Mouse (Mus musculus): ENCODE results near the gene Jagn1. TPM values are rescaled to one million over a fixed set of nuclear protein-coding genes. Genes with fewer than 3 reads are reported as not detected.

Gene Jagn1
- polyA plus RNA-seq, 1 experiment, result 81.6 TPM

GRCm38 (mm10) chr6:113458635-113459034 is 16.3 kb downstream of the Jagn1 start:
- TF ChIP-seq CTCF (conservative IDR thresholded peaks at IDR 0.05; ENCODE audit: insufficient read depth, insufficient read length, low read depth, low read length) (no peak), POLR2A (IDR thresholded peaks at IDR 0.05; ENCODE audit: low read depth, low read length) (no peak)
- 54% methylated on average over 10 of the region's 10 CpGs for WGBS
- Histone ChIP-seq H3K27me3 (replicated peaks; ENCODE audit: control insufficient read depth, insufficient read depth, low read length) (no peaks in the 10 kb centered on the region), H3K4me1 (ENCODE audit: control insufficient read depth, insufficient read depth, low read length) (0 out of 2 replicates have a peak, but pooled peaks cover 4% of the 10 kb centered on the region), H3K4me3 (ENCODE audit: insufficient read depth, low read depth, low read length) (peak overlapping the region; percentile 46), H3K36me3 (ENCODE audit: control insufficient read depth, insufficient read depth, low read length) (no peaks in the 10 kb centered on the region), H3K27ac (ENCODE audit: insufficient read depth, low read depth, low read length) (peak overlapping the region; percentile 34; the same call in 1 of the 2 replicates)
- peak; percentile 68 for DNase-seq

- no peak for TF ChIP-seq POLR2A (IDR thresholded peaks at IDR 0.05; ENCODE audit: low read depth, low read length)
- no peak for TF ChIP-seq CTCF (conservative IDR thresholded peaks at IDR 0.05; ENCODE audit: insufficient read depth, insufficient read length, low read depth, low read length)
- Histone ChIP-seq H3K4me1 (ENCODE audit: control insufficient read depth, insufficient read depth, low read length) (no peaks in the 10 kb centered on the region), H3K4me3 (ENCODE audit: insufficient read depth, low read depth, low read length) (no peak overlapping the region), H3K27me3 (replicated peaks; ENCODE audit: control insufficient read depth, insufficient read depth, low read length) (no peaks in the 10 kb centered on the region), H3K27ac (ENCODE audit: insufficient read depth, low read depth, low read length) (no peak overlapping the region), H3K36me3 (ENCODE audit: control insufficient read depth, insufficient read depth, low read length) (no peaks in the 10 kb centered on the region)
- DNase-seq, result no peak
- WGBS, result 63% methylated on average over 7 of the region's 7 CpGs
Observed at GRCm38 (mm10) chr6:113464040-113464439, 21.7 kb downstream of the Jagn1 start.

- Histone ChIP-seq H3K27me3 (replicated peaks; ENCODE audit: control insufficient read depth, insufficient read depth, low read length) (no peaks in the 10 kb centered on the region), H3K36me3 (ENCODE audit: control insufficient read depth, insufficient read depth, low read length) (no peaks in the 10 kb centered on the region), H3K4me1 (ENCODE audit: control insufficient read depth, insufficient read depth, low read length) (no peaks in the 10 kb centered on the region), H3K27ac (ENCODE audit: insufficient read depth, low read depth, low read length) (no peak overlapping the region), H3K4me3 (ENCODE audit: insufficient read depth, low read depth, low read length) (no peak overlapping the region)
- no peak for DNase-seq
- 44% methylated on average over 5 of the region's 5 CpGs for WGBS
- TF ChIP-seq POLR2A (IDR thresholded peaks at IDR 0.05; ENCODE audit: low read depth, low read length) (no peak), CTCF (conservative IDR thresholded peaks at IDR 0.05; ENCODE audit: insufficient read depth, insufficient read length, low read depth, low read length) (no peak; the same call in 1 of the 2 replicates)
Observed at GRCm38 (mm10) chr6:113465602-113466001, 23.2 kb downstream of the Jagn1 start.

- 78% methylated on average over 3 of the region's 3 CpGs for WGBS
- Histone ChIP-seq H3K4me3 (ENCODE audit: insufficient read depth, low read depth, low read length) (no peak overlapping the region), H3K27ac (ENCODE audit: insufficient read depth, low read depth, low read length) (no peak overlapping the region), H3K36me3 (ENCODE audit: control insufficient read depth, insufficient read depth, low read length) (no peaks in the 10 kb centered on the region), H3K27me3 (replicated peaks; ENCODE audit: control insufficient read depth, insufficient read depth, low read length) (no peaks in the 10 kb centered on the region), H3K4me1 (ENCODE audit: control insufficient read depth, insufficient read depth, low read length) (peaks cover 5% of the 10 kb centered on the region; the same call in 1 of the 2 replicates)
- no peak for DNase-seq
- no peak for TF ChIP-seq CTCF (conservative IDR thresholded peaks at IDR 0.05; ENCODE audit: insufficient read depth, insufficient read length, low read depth, low read length)
- no peak for TF ChIP-seq POLR2A (IDR thresholded peaks at IDR 0.05; ENCODE audit: low read depth, low read length)
Observed at GRCm38 (mm10) chr6:113468512-113468911, 26.1 kb downstream of the Jagn1 start.

- TF ChIP-seq CTCF (conservative IDR thresholded peaks at IDR 0.05; ENCODE audit: insufficient read depth, insufficient read length, low read depth, low read length) (peak; percentile 91), POLR2A (IDR thresholded peaks at IDR 0.05; ENCODE audit: low read depth, low read length) (no peak)
- Histone ChIP-seq H3K27ac (ENCODE audit: insufficient read depth, low read depth, low read length) (no peak overlapping the region), H3K4me1 (ENCODE audit: control insufficient read depth, insufficient read depth, low read length) (peaks cover 5% of the 10 kb centered on the region; the same call in 1 of the 2 replicates), H3K4me3 (ENCODE audit: insufficient read depth, low read depth, low read length) (peak overlapping the region; percentile 27; the same call in 1 of the 2 replicates), H3K27me3 (replicated peaks; ENCODE audit: control insufficient read depth, insufficient read depth, low read length) (no peaks in the 10 kb centered on the region), H3K36me3 (ENCODE audit: control insufficient read depth, insufficient read depth, low read length) (no peaks in the 10 kb centered on the region)
- 4% methylated on average over 9 of the region's 9 CpGs for WGBS
- peak; percentile 87 for DNase-seq
Observed at GRCm38 (mm10) chr6:113469021-113469420, 26.7 kb downstream of the Jagn1 start.

GRCm38 (mm10) chr6:113469432-113469831 is 27.1 kb downstream of the Jagn1 start:
- Histone ChIP-seq H3K27me3 (replicated peaks; ENCODE audit: control insufficient read depth, insufficient read depth, low read length) (no peaks in the 10 kb centered on the region), H3K27ac (ENCODE audit: insufficient read depth, low read depth, low read length) (no peak overlapping the region), H3K36me3 (ENCODE audit: control insufficient read depth, insufficient read depth, low read length) (no peaks in the 10 kb centered on the region), H3K4me3 (ENCODE audit: insufficient read depth, low read depth, low read length) (peak overlapping the region; percentile 36; the same call in 1 of the 2 replicates), H3K4me1 (ENCODE audit: control insufficient read depth, insufficient read depth, low read length) (peaks cover 5% of the 10 kb centered on the region; the same call in 1 of the 2 replicates)
- TF ChIP-seq POLR2A (IDR thresholded peaks at IDR 0.05; ENCODE audit: low read depth, low read length) (no peak), CTCF (conservative IDR thresholded peaks at IDR 0.05; ENCODE audit: insufficient read depth, insufficient read length, low read depth, low read length) (peak; percentile 86)
- DNase-seq, result peak; percentile 85
- 3% methylated on average over 31 of the region's 31 CpGs for WGBS

- H3K36me3 ChIP-seq (ENCODE audit: control insufficient read depth, insufficient read depth, low read length), result no peaks in the 10 kb centered on the region
- H3K4me3 ChIP-seq (ENCODE audit: insufficient read depth, low read depth, low read length), result peak within 1 kb of the TSS; percentile 37
- peaks cover 5% of the 10 kb centered on the region; the same call in 1 of the 2 replicates for H3K4me1 ChIP-seq (ENCODE audit: control insufficient read depth, insufficient read depth, low read length)
- peak within 1 kb of the TSS; percentile 36; the same call in 1 of the 2 replicates for H3K27ac ChIP-seq (ENCODE audit: insufficient read depth, low read depth, low read length)
- DNase-seq, result peak; percentile 89
- WGBS, result 10% methylated on average over 12 of the region's 12 CpGs
- no peaks in the 10 kb centered on the region for H3K27me3 ChIP-seq (replicated peaks; ENCODE audit: control insufficient read depth, insufficient read depth, low read length)
- TF ChIP-seq POLR2A (IDR thresholded peaks at IDR 0.05; ENCODE audit: low read depth, low read length) (no peak), CTCF (conservative IDR thresholded peaks at IDR 0.05; ENCODE audit: insufficient read depth, insufficient read length, low read depth, low read length) (no peak)
Observed at GRCm38 (mm10) chr6:113471297-113471936, 29.0 kb downstream of the Jagn1 start, which contains the start of gene Il17rc. Gene Il17rc, plus strand, starts transcription at chr6:113471427.

All from kidney, adult 2 months (tissue).